Mouse (Mus musculus) lung, adult 2 months (tissue): ENCODE results near the gene Dcaf7.

ENCODE experiments used
- CTCF ChIP-seq: fragments of 200-500 bp; IDR thresholded peaks from 2 replicates; pipeline ENCODE4 v1.5.1; 2011; ENCODE audit warnings: mild to moderate bottlenecking, low read length, control low read depth; ENCODE audit not compliant: insufficient read depth
- POLR2A ChIP-seq: fragments of 200-500 bp; IDR thresholded peaks from 2 replicates; pipeline ENCODE4 v1.6.1; 2011; ENCODE audit warnings: low read depth, mild to moderate bottlenecking, control low read depth, low read length, borderline replicate concordance; ENCODE audit errors: extremely low read depth

DNA sequence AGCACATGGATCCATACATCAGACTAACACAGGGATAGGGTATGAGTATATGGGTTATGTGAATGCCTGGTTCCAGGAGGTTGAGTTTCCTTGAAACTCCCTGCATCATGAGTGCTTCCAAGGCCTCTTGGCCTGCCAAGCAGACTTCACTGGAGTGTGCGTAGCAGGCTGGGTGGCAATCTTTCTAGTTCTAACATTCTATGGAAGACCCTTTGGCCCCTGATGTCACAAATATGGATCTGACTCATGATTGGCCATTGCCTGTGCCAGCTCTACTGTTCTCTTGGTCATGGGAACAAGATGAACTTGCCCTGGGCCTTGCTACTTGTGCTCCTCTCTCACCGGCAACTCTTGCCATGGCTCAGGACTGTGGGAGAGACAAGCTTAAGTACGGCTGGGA lies 42.3 kb upstream of the Dcaf7 start, which contains the start of gene Ace3:
- TF ChIP-seq CTCF (no peak), POLR2A (no peak)
